Mouse (Mus musculus) neural tube, embryonic 15.5 days (tissue): ENCODE data around the gene Wdr82. TPM values are rescaled to one million over a fixed set of nuclear protein-coding genes. Genes with fewer than 3 reads are reported as not detected.
"Not testable (repeated sequence)": the region's sequence is repeated elsewhere in the genome, so short reads cannot be mapped to it uniquely, and the experiment has no call there.

ENCODE experiments used
- ATAC-seq: fragments of 200-750 bp; cut with Nextera tagmentation; 2 replicates; pipeline ENCODE4 v1.8.0; 2017; ENCODE audit warnings: mild to moderate bottlenecking, moderate TSS enrichment, moderate library complexity; ENCODE audit not compliant: low FRiP score
- H3K27ac ChIP-seq: fragments of 300-500 bp; sonication (generic); replicated peaks from 2 replicates; pipeline ENCODE4 v1.5.1; 2015; ENCODE audit warnings: mild to moderate bottlenecking, inconsistent platforms
- H3K27me3 ChIP-seq: fragments of 300-500 bp; sonication (generic); replicated peaks from 2 replicates; pipeline ENCODE4 v1.6.1; 2015; ENCODE audit warnings: inconsistent platforms
- H3K36me3 ChIP-seq: fragments of 300-500 bp; sonication (generic); 2 replicates; pipeline ENCODE4 v1.6.1; 2015; ENCODE audit warnings: inconsistent platforms
- H3K4me1 ChIP-seq: fragments of 300-500 bp; sonication (generic); 2 replicates; pipeline ENCODE4 v1.6.1; 2015; ENCODE audit warnings: inconsistent platforms
- H3K4me2 ChIP-seq: fragments of 300-500 bp; sonication (generic); 2 replicates; pipeline ENCODE4 v1.6.1; 2015; ENCODE audit warnings: inconsistent platforms, mild to moderate bottlenecking, moderate library complexity
- H3K4me3 ChIP-seq: fragments of 300-500 bp; sonication (generic); replicated peaks from 2 replicates; pipeline ENCODE4 v1.5.1; 2015; ENCODE audit warnings: mild to moderate bottlenecking, inconsistent platforms
- H3K9ac ChIP-seq: fragments of 300-500 bp; sonication (generic); replicated peaks from 2 replicates; pipeline ENCODE4 v1.6.1; 2015; ENCODE audit warnings: mild to moderate bottlenecking, inconsistent platforms
- H3K9me3 ChIP-seq: fragments of 300-500 bp; sonication (generic); replicated peaks from 2 replicates; pipeline ENCODE4 v1.6.1; 2016; ENCODE audit warnings: inconsistent platforms
- WGBS: fragments of 180-500 bp; shearing (Covaris S2); methylation state at CpG from one replicate; pipeline ENCODE4 v1.1.7; 2015; ENCODE audit warnings: mixed read lengths; 5-methylcytosine and 5-hydroxymethylcytosine counted together
- polyA plus RNA-seq: library from polyadenylated mRNA; unstranded; fragments of >200 nt; fragmentation: Nextera tagmentation; extraction: Ambion mirVana; gene quantifications from 2 replicates; pipeline ENCODE4 v1.2.1, GENCODE M21; 2015

Gene Wdr82
- polyA plus RNA-seq, 1 experiment from 2014 or later: 32.1 TPM

DNA sequence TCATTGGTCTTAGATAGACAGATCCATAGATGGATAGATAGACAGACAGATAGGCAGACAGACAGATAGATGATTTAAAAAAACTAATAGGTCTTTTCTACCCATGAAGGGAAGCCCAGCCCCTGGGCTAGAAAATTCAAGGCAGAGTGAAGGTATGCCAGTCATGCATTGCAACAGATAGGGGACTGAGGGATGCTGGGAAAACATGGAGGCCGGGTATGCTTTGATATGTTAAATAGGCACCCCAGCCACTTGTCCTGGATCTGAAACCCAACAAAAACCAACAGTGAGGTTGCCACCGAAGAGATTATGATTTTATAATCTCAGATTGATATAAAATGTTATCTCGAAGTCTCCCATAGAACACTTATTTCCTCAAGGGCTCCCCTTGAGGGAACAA lies 3.5 kb upstream of the Wdr82 start:
- H3K9me3 ChIP-seq: no peaks in the 10 kb centered on the region
- H3K27me3 ChIP-seq: no peaks in the 10 kb centered on the region
- no peak overlapping the region for H3K4me3 ChIP-seq
- WGBS: 85% methylated on average over 3 of the region's 3 CpGs
- no peaks in the 10 kb centered on the region for H3K36me3 ChIP-seq
- no peak overlapping the region for H3K9ac ChIP-seq
- H3K4me1 ChIP-seq: peaks cover 8% of the 10 kb centered on the region
- H3K27ac ChIP-seq: no peak overlapping the region
- H3K4me2 ChIP-seq: no peak overlapping the region
- no peak for ATAC-seq

GRCm38 (mm10) chr9:106167703-106168102 lies 3.0 kb upstream of the Wdr82 start:
- peaks cover 12% of the 10 kb centered on the region for H3K4me1 ChIP-seq
- H3K9ac ChIP-seq: no peak overlapping the region
- H3K4me2 ChIP-seq: no peak overlapping the region
- no peaks in the 10 kb centered on the region for H3K27me3 ChIP-seq
- H3K4me3 ChIP-seq: no peak overlapping the region
- H3K27ac ChIP-seq: no peak overlapping the region
- H3K36me3 ChIP-seq: no peaks in the 10 kb centered on the region
- H3K9me3 ChIP-seq: no peaks in the 10 kb centered on the region
- WGBS: 28% methylated on average over 1 of the region's 1 CpGs
- ATAC-seq: no peak

- 81% methylated on average over 1 of the region's 1 CpGs for WGBS
- H3K9ac ChIP-seq, H3K36me3 ChIP-seq, H3K4me2 ChIP-seq, ATAC-seq, H3K27me3 ChIP-seq, H3K27ac ChIP-seq, H3K4me3 ChIP-seq, H3K9me3 ChIP-seq: not testable (repeated sequence)
- H3K4me1 ChIP-seq: peaks cover 24% of the 10 kb centered on the region
Observed at GRCm38 (mm10) chr9:106169006-106169405, 1.7 kb upstream of the Wdr82 start.

DNA sequence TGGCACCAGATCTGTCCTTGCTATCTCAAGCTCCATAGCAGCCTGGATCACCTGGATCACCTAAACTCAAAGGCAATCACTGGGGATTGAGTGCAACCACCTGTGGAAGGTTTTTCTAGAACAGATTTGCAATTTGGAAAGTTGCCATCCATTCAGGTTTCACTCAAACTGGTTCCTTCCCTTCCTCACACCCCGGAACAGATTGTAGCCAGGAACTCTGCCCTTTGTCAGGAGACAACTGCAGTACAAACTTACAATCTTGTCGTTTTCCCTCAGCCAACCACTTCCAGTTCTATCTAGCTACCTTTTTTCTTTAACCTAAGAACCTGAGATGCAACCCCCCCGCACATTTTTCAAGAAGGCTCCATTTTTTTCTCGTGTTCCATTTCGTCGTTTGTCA lies 811 bp upstream of the Wdr82 start:
- H3K36me3 ChIP-seq: no peaks in the 10 kb centered on the region
- peak overlapping the region; percentile 97 for H3K4me3 ChIP-seq
- WGBS: 40% methylated on average over 6 of the region's 6 CpGs
- no peak for ATAC-seq
- H3K4me2 ChIP-seq: peak overlapping the region; percentile 62
- no peaks in the 10 kb centered on the region for H3K9me3 ChIP-seq
- H3K27me3 ChIP-seq: no peaks in the 10 kb centered on the region
- H3K4me1 ChIP-seq: peaks cover 32% of the 10 kb centered on the region
- H3K9ac ChIP-seq: peak overlapping the region; percentile 95
- H3K27ac ChIP-seq: peak overlapping the region; percentile 99

GRCm38 (mm10) chr9:106171346-106172158 lies 824 bp downstream of the Wdr82 start:
- WGBS: under 1% methylated on average over 30 of the region's 30 CpGs
- H3K9me3 ChIP-seq: no peaks in the 10 kb centered on the region
- H3K27ac ChIP-seq: peak overlapping the region; percentile 99
- peak overlapping the region; percentile 62 for H3K4me2 ChIP-seq
- peak; percentile 70 for ATAC-seq
- peaks cover 48% of the 10 kb centered on the region for H3K4me1 ChIP-seq
- peak overlapping the region; percentile 95 for H3K9ac ChIP-seq
- H3K4me3 ChIP-seq: peak overlapping the region; percentile 97
- no peaks in the 10 kb centered on the region for H3K27me3 ChIP-seq
- peaks cover 2% of the 10 kb centered on the region; the same call in 1 of the 2 replicates for H3K36me3 ChIP-seq

- H3K36me3 ChIP-seq: peaks cover 12% of the 10 kb centered on the region; the same call in 1 of the 2 replicates
- H3K27me3 ChIP-seq: no peaks in the 10 kb centered on the region
- H3K9me3 ChIP-seq: no peaks in the 10 kb centered on the region
- peaks cover 48% of the 10 kb centered on the region for H3K4me1 ChIP-seq
- no peak for ATAC-seq
- WGBS: 30% methylated on average over 3 of the region's 3 CpGs
- peak overlapping the region; percentile 97 for H3K4me3 ChIP-seq
- H3K9ac ChIP-seq: peak overlapping the region; percentile 95; the same call in 1 of the 2 replicates
- H3K4me2 ChIP-seq: peak overlapping the region; percentile 62
- H3K27ac ChIP-seq: no peak overlapping the region
Observed at GRCm38 (mm10) chr9:106172527-106172926, 1.8 kb downstream of the Wdr82 start.

DNA sequence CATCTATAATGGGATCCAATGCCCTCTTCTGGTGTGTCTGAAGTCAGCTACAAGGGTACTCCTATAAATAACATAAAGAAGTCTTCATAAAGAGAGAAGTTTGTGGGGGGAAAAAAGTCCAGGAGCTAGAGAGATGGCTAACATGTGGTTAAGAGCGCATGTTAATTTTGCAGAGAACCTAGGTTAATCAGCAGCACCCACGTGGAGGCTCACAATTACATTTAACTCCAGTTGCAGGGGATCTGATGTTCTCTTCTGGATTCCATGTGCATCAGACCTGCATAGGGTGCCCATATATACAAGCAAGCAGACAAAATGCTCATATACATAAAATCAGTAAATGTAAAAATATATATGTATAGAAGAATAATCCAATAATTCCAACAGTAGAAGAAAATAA lies 2.6 kb downstream of the Wdr82 start:
- Histone ChIP-seq H3K9me3 (no peaks in the 10 kb centered on the region), H3K4me3 (peak overlapping the region; percentile 33), H3K4me2 (peak overlapping the region; percentile 62), H3K36me3 (peaks cover 20% of the 10 kb centered on the region; the same call in 1 of the 2 replicates), H3K9ac (0 out of 2 replicates have a peak overlapping the region, but pooled peaks have one; percentile 20), H3K4me1 (peaks cover 48% of the 10 kb centered on the region), H3K27me3 (no peaks in the 10 kb centered on the region), H3K27ac (no peak overlapping the region)
- ATAC-seq: no peak
- 60% methylated on average over 2 of the region's 2 CpGs for WGBS

GRCm38 (mm10) chr9:106175552-106176200 lies 4.9 kb downstream of the Wdr82 start:
- no peak for ATAC-seq
- no peaks in the 10 kb centered on the region for H3K27me3 ChIP-seq
- H3K4me1 ChIP-seq: peaks cover 41% of the 10 kb centered on the region
- H3K4me3 ChIP-seq: no peak overlapping the region
- 86% methylated on average over 3 of the region's 3 CpGs for WGBS
- H3K9ac ChIP-seq: no peak overlapping the region
- no peak overlapping the region for H3K4me2 ChIP-seq
- H3K9me3 ChIP-seq: no peaks in the 10 kb centered on the region
- H3K36me3 ChIP-seq: peaks cover 33% of the 10 kb centered on the region
- H3K27ac ChIP-seq: no peak overlapping the region

- no peaks in the 10 kb centered on the region for H3K9me3 ChIP-seq
- H3K27me3 ChIP-seq: no peaks in the 10 kb centered on the region
- no peak overlapping the region for H3K4me3 ChIP-seq
- peaks cover 43% of the 10 kb centered on the region for H3K36me3 ChIP-seq
- no peak overlapping the region for H3K27ac ChIP-seq
- ATAC-seq: no peak
- no peak overlapping the region for H3K4me2 ChIP-seq
- WGBS: 71% methylated on average over 5 of the region's 5 CpGs
- H3K9ac ChIP-seq: no peak overlapping the region
- H3K4me1 ChIP-seq: peaks cover 41% of the 10 kb centered on the region
Observed at GRCm38 (mm10) chr9:106176769-106177168, 6.0 kb downstream of the Wdr82 start.

DNA sequence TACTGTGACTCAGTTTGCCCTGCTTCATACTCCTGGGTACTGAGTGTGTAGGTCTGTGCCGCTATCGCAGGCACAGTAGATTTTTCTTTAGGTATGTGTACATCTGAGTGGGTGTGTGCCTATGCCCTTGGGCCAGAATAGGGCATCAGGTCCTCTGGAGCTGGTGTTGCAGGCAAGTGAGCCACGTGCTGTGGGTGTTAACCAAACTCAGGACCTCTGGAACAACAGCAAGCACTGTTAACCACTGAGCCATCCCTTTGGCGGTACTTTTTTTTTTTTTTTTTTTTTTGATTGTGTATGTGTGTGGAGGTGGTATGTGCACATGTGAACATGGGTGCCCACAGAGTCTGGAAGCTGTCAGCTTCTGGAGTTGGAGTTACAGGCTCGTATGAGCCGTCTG lies 7.1 kb downstream of the Wdr82 start:
- H3K9me3 ChIP-seq: no peaks in the 10 kb centered on the region
- no peak overlapping the region for H3K4me2 ChIP-seq
- peaks cover 34% of the 10 kb centered on the region for H3K4me1 ChIP-seq
- H3K27me3 ChIP-seq: no peaks in the 10 kb centered on the region
- no peak overlapping the region for H3K27ac ChIP-seq
- 89% methylated on average over 6 of the region's 6 CpGs for WGBS
- no peak overlapping the region for H3K9ac ChIP-seq
- no peak for ATAC-seq
- peaks cover 54% of the 10 kb centered on the region for H3K36me3 ChIP-seq
- no peak overlapping the region for H3K4me3 ChIP-seq

GRCm38 (mm10) chr9:106179454-106179853 lies 8.7 kb downstream of the Wdr82 start:
- 91% methylated on average over 2 of the region's 2 CpGs for WGBS
- H3K27me3 ChIP-seq: no peaks in the 10 kb centered on the region
- H3K27ac ChIP-seq: no peak overlapping the region
- H3K9me3 ChIP-seq: no peaks in the 10 kb centered on the region
- H3K9ac ChIP-seq: no peak overlapping the region
- peaks cover 20% of the 10 kb centered on the region for H3K4me1 ChIP-seq
- peaks cover 70% of the 10 kb centered on the region for H3K36me3 ChIP-seq
- no peak for ATAC-seq
- no peak overlapping the region for H3K4me2 ChIP-seq
- no peak overlapping the region for H3K4me3 ChIP-seq

DNA sequence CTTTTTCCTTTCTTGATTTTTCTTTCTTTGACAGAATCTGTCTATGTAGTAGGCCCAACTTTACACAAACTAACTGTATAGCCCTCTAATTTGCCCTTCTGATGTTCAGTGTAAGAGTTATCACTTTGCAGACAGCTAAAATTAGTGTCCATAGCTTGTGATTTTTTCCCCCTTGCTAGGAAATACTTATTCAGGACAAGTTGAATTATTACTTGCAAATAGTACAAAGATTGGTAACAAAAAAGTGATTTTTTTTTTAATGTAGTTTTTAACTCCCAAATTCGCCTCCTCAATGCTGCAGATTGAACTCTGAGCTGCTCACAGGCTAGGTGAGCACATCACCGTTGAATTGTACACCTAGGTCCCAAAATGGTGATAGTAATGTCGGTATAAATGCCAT lies 9.2 kb downstream of the Wdr82 start:
- no peak overlapping the region for H3K9ac ChIP-seq
- peaks cover 75% of the 10 kb centered on the region for H3K36me3 ChIP-seq
- no peak overlapping the region for H3K4me2 ChIP-seq
- no peak for ATAC-seq
- no peak overlapping the region for H3K4me3 ChIP-seq
- peaks cover 15% of the 10 kb centered on the region for H3K4me1 ChIP-seq
- H3K9me3 ChIP-seq: no peaks in the 10 kb centered on the region
- no peaks in the 10 kb centered on the region for H3K27me3 ChIP-seq
- H3K27ac ChIP-seq: no peak overlapping the region
- 82% methylated on average over 3 of the region's 3 CpGs for WGBS
